Mouse (Mus musculus) forebrain, embryonic 14.5 days (tissue): ENCODE data around the gene Sec14l4. TPM values are rescaled to one million over a fixed set of nuclear protein-coding genes. Genes with fewer than 3 reads are reported as not detected.

ENCODE experiments used
- ATAC-seq: fragments of 200-750 bp; cut with Nextera tagmentation; 2 replicates; pipeline ENCODE4 v1.8.0; 2017; ENCODE audit warnings: mild to moderate bottlenecking, moderate library complexity
- DNase-seq: peaks from one replicate; pipeline ENCODE4 v3.0.0-alpha.2; 2015; ENCODE audit warnings: low spot score
- H3K27ac ChIP-seq: fragments of 300-500 bp; sonication (generic); 2 replicates; pipeline ENCODE4 v1.5.1; 2014; ENCODE audit warnings: low read depth, mild to moderate bottlenecking, control low read depth, low read length, moderate library complexity
- H3K27me3 ChIP-seq: fragments of 300-500 bp; sonication (generic); replicated peaks from 2 replicates; pipeline ENCODE4 v1.6.1; 2014; ENCODE audit warnings: low read length, control low read depth, mixed read lengths; ENCODE audit not compliant: control insufficient read depth, insufficient read depth
- H3K36me3 ChIP-seq: fragments of 300-500 bp; sonication (generic); 2 replicates; pipeline ENCODE4 v1.6.1; 2014; ENCODE audit warnings: low read length, control low read depth; ENCODE audit not compliant: control insufficient read depth, insufficient read depth
- H3K4me1 ChIP-seq: fragments of 300-500 bp; sonication (generic); 2 replicates; pipeline ENCODE4 v1.6.1; 2014; ENCODE audit warnings: antibody characterized with exemption, low read length, control low read depth; ENCODE audit not compliant: control insufficient read depth, insufficient read depth
- H3K4me2 ChIP-seq: fragments of 300-500 bp; sonication (generic); 2 replicates; pipeline ENCODE4 v1.6.1; 2014; ENCODE audit warnings: mild to moderate bottlenecking, control low read depth, low read length
- H3K4me3 ChIP-seq: fragments of 300-500 bp; sonication (generic); 2 replicates; pipeline ENCODE4 v1.5.1; 2014; ENCODE audit warnings: low read depth, low read length, control low read depth
- H3K9ac ChIP-seq: fragments of 300-500 bp; sonication (generic); 2 replicates; pipeline ENCODE4 v1.6.1; 2014; ENCODE audit warnings: mild to moderate bottlenecking, low read length, control low read depth, moderate library complexity
- H3K9me3 ChIP-seq: fragments of 300-500 bp; sonication (generic); replicated peaks from 2 replicates; pipeline ENCODE4 v1.6.1; 2016; ENCODE audit warnings: low read length, control low read depth, mixed read lengths; ENCODE audit not compliant: control insufficient read depth
- WGBS: fragments of 180-500 bp; shearing (Covaris S2); extraction: QIAGEN DNeasy Blood & Tissue Kit; methylation state at CpG from one replicate; pipeline ENCODE4 v1.1.7; 2014; 5-methylcytosine and 5-hydroxymethylcytosine counted together
- polyA plus RNA-seq: library from polyadenylated mRNA; unstranded; fragments of >200 nt; fragmentation: Nextera tagmentation; extraction: Ambion mirVana; gene quantifications from 2 replicates; pipeline ENCODE4 v1.2.1, GENCODE M21; 2014

The Sec14l4 gene
- polyA plus RNA-seq, 1 experiment from 2014 or later = not detected

DNA sequence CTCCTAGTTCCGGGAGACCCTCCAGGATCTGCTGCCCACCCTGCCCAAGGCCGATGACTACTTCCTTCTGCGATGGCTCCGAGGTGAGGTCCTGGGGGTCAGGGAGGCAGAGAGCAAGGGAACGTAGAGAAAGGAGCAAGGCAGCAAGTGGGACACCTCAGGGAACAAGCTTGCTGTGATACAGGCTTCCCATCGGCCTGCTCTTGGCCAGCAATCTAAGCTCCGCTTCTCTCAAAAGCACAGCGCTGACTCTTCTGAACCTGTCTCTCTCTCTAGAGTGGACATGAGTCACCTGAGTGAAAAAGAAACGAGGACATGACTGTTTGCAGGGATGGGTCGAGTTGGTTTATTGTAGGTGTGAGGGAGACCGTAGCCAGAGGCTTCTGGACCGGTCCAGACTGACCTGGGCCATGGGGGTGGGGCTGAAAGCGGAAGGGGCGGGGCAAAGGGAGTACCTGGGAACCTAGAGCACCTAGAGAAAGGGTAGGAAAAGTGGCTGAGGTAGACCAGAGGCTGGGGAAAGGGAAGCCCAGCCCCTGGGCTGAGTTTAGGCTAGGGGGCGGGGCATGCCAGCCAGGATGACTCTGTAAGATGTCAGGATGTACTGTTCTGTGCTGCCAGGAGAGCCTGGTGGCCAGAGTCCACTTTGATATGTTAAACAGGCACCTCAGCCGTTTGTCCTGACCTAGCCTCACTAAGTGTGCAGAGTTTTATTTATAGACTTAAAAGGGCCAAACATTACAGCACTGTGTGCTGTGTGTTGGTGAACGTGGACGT is 4.0 kb downstream of the Sec14l4 start:
- 66% methylated on average over 18 of the region's 18 CpGs for WGBS
- no peak overlapping the region for H3K9ac ChIP-seq
- no peaks in the 10 kb centered on the region for H3K9me3 ChIP-seq
- no peak for DNase-seq
- H3K27me3 ChIP-seq = no peaks in the 10 kb centered on the region
- H3K4me1 ChIP-seq = no peaks in the 10 kb centered on the region
- no peak overlapping the region for H3K4me3 ChIP-seq
- ATAC-seq = no peak
- no peak overlapping the region for H3K27ac ChIP-seq
- no peaks in the 10 kb centered on the region for H3K36me3 ChIP-seq
- no peak overlapping the region for H3K4me2 ChIP-seq

DNA sequence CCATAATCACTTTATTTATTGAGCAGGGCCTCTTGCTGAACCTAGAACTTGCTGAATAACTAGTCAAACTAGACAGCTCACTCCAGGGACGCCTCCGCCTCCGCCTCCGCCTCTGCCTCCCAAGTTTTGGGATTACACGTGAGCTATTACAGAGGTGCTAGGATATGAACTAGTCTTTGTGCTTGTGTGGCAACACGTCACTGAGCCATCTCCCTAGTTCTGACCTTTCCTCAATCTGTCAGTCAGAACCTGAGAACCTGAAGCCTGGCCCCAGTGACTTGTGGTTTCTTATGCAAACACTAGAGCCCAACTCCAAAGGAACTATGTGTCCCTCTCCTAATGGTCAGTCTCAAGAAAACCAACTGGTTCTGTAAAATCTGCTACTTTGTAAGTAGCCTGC is 4.7 kb downstream of the Sec14l4 start:
- no peaks in the 10 kb centered on the region for H3K9me3 ChIP-seq
- H3K4me3 ChIP-seq = no peak overlapping the region
- no peak for ATAC-seq
- DNase-seq = no peak
- no peak overlapping the region for H3K27ac ChIP-seq
- no peaks in the 10 kb centered on the region for H3K36me3 ChIP-seq
- H3K9ac ChIP-seq = no peak overlapping the region
- 95% methylated on average over 6 of the region's 6 CpGs for WGBS
- no peak overlapping the region for H3K4me2 ChIP-seq
- no peaks in the 10 kb centered on the region for H3K27me3 ChIP-seq
- H3K4me1 ChIP-seq = no peaks in the 10 kb centered on the region

DNA sequence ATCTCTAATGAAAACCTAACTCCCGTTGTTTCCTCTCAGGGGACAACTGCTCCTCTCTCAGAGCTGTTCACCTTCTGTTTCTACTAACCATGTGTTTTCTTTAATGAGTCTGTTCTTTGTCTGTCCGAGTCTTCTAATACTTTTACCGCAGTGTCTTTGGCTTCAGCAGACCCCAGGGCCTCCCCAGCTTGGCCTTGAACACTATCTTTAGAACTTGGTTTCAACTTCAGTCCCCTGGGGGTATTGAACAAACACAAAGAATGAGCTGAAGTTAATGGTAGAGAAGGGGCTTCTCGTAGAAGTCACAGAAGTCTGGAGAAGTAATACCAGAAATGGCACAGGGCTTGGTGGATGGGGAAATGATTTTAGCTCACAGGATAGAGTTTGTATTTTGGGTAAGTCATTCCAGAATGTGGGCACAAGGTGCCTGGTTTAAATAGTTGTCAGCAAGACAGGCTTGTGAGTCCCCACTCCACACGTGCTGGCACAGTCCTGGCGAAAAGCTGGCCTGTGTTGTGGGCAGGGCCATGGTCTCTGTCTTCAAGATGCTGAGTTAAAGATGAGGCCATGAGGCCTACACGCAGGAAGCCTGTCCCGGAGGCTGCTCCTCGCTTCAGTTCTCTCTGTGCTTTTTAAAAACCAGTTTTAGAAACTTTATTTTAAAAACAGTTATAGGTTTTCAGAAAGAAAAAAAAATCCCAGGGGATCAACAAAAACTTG is 5.3 kb downstream of the Sec14l4 start:
- H3K36me3 ChIP-seq = no peaks in the 10 kb centered on the region
- DNase-seq (no peak), ATAC-seq (no peak)
- no peaks in the 10 kb centered on the region for H3K4me1 ChIP-seq
- H3K9me3 ChIP-seq = no peaks in the 10 kb centered on the region
- H3K4me2 ChIP-seq = no peak overlapping the region
- no peak overlapping the region for H3K4me3 ChIP-seq
- H3K27me3 ChIP-seq = no peaks in the 10 kb centered on the region
- no peak overlapping the region for H3K27ac ChIP-seq
- 74% methylated on average over 9 of the region's 9 CpGs for WGBS
- no peak overlapping the region for H3K9ac ChIP-seq

DNA sequence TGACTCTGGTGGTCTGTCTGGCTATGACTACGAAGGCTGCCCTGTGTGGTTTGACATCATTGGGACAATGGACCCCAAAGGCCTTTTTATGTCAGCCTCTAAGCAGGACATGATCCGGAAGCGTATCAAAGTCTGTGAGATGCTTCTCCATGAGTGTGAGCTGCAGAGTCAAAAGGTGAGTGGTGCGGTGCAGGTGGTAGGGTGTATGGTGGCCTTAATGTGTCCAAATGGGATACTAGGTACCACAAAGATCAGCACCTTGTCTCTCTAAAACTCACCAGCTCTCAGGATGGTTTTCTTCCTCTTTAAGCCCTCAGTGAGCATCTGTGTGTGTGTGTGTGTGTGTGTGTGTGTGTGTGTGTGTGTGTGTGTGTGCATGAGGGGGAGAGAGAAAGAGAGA is 8.7 kb downstream of the Sec14l4 start:
- no peak for ATAC-seq
- H3K9me3 ChIP-seq = no peaks in the 10 kb centered on the region

DNA sequence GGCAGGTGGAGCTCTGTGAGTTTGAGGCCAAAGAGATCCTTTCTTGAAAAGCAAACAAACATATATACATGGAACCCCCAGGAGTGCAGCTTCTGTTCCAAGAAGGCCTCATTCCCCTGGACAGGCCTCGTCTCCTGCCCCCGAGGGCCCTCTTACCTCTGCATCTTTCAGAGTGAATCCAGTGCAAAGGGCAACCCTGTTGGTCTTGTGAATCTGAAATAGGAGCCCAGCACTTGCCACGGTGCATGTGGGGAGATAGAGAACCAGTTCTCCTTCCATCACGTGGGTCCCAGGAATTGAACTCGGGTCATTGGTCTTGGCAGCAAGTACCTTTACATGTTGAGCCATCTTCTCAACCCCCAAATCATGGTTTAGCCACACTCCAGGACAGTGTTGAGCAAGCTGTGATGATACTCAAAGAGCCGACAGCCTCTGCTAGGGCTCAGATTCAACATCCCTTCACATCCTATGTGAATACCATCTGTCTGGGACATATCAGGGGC is 9.9 kb downstream of the Sec14l4 start:
- H3K4me2 ChIP-seq = no peak overlapping the region
- H3K27me3 ChIP-seq = no peaks in the 10 kb centered on the region
- H3K9me3 ChIP-seq = no peaks in the 10 kb centered on the region
- no peaks in the 10 kb centered on the region for H3K4me1 ChIP-seq
- H3K4me3 ChIP-seq = no peak overlapping the region
- no peak overlapping the region for H3K9ac ChIP-seq
- ATAC-seq = no peak
- 85% methylated on average over 6 of the region's 6 CpGs for WGBS
- no peak overlapping the region for H3K27ac ChIP-seq
- DNase-seq = no peak
- no peaks in the 10 kb centered on the region for H3K36me3 ChIP-seq

More for the DNA sequence above, 8.7 kb downstream of the Sec14l4 start:
- H3K4me2 ChIP-seq = no peak overlapping the region
- no peak for DNase-seq
- no peaks in the 10 kb centered on the region for H3K4me1 ChIP-seq
- H3K4me3 ChIP-seq = no peak overlapping the region
- H3K27me3 ChIP-seq = no peaks in the 10 kb centered on the region
- H3K9ac ChIP-seq = no peak overlapping the region
- H3K27ac ChIP-seq = no peak overlapping the region
- H3K36me3 ChIP-seq = no peaks in the 10 kb centered on the region
- WGBS = 92% methylated on average over 4 of the region's 4 CpGs

DNA sequence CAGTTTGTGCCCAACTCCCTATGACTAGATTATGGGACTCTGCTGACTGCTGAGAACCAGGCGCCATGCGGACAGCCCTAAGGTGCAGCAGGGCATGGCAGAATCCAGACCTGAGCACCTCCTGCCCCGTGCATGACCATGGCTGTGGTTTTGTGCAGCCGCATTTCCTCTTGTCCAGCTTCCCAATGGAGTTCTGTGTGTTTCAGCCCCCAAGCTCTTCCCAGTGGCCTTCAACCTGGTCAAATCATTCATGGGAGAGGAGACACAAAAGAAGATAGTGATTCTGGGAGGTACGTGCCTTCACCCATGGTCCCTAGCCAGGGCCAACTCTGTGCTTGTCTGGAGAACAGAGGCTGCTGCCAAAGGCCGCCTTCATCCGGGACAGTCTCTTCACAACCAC is 11.8 kb downstream of the Sec14l4 start:
- Histone ChIP-seq H3K4me3 (no peak overlapping the region), H3K36me3 (no peaks in the 10 kb centered on the region), H3K9me3 (no peaks in the 10 kb centered on the region), H3K9ac (no peak overlapping the region), H3K27me3 (no peaks in the 10 kb centered on the region), H3K4me2 (no peak overlapping the region), H3K27ac (no peak overlapping the region), H3K4me1 (no peaks in the 10 kb centered on the region)
- no peak for DNase-seq
- ATAC-seq = no peak
- WGBS = 89% methylated on average over 7 of the region's 7 CpGs

DNA sequence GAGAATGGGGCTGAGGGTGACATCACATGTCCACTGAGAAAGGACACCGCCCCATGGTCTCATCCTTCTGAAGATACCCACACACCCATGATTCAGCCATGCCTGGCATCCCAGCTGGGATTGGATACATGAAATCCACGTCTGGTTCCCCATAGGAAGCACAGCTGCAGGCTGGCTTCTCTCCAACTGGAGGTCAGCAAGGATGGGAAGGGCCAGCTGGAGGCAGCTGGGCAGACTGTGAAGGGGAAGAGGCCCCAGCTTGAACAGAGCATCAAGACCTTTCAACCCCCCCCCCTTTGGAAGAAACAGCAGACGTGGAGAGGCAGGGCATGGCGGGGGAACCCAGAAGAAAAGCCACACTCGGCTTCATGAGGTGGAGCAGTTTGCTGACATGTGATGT is 15.3 kb downstream of the Sec14l4 start:
- ATAC-seq (no peak), DNase-seq (no peak)
- Histone ChIP-seq H3K27me3 (no peaks in the 10 kb centered on the region), H3K27ac (no peak overlapping the region), H3K36me3 (no peaks in the 10 kb centered on the region), H3K9me3 (no peaks in the 10 kb centered on the region), H3K4me2 (no peak overlapping the region), H3K4me1 (no peaks in the 10 kb centered on the region), H3K4me3 (no peak overlapping the region), H3K9ac (no peak overlapping the region)
- WGBS = 77% methylated on average over 5 of the region's 5 CpGs

DNA sequence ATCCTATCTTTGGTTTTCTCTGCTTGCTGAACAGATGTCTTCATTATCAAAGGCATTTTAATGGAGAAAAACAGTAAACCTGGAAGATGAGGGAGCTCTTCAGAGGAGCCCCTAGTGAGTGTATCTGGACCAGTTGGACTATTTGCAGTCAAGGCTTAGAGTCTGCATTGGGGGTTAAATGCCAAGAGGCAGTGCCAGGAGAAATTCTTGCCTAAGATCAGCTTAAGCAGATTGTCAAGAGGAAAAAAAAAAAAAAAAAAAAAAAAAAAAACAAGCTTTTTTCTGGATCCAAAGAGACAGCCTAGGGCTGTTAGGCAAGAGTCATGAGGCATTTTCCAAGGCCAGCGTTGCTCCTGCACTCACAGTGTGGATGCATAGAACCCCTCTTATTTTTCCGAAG is 16.5 kb downstream of the Sec14l4 start:
- Histone ChIP-seq H3K36me3 (no peaks in the 10 kb centered on the region), H3K4me2 (no peak overlapping the region)
- WGBS = 86% methylated on average over 2 of the region's 2 CpGs

DNA sequence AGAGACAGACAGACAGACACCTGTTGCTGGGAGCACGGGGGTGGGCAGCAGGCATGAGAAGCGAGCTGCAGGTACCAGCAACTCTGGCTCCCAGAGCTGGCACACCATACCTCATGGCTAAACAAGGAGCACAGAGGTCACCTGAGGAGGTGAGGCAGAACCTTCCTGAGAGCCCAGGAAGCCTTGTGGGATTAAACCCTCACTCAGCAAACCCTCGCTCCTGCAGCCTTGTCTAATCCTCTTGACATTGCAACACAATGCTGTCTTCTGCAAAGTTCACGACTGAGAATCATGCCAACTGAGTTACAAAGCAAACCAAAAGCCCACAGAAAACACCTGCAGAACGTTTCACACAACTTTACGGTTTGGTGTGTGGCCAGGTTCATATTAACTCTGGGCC is 17.2 kb downstream of the Sec14l4 start:
- H3K9ac ChIP-seq = no peak overlapping the region
- H3K4me2 ChIP-seq = no peak overlapping the region
- H3K9me3 ChIP-seq = no peaks in the 10 kb centered on the region
- H3K27me3 ChIP-seq = no peaks in the 10 kb centered on the region
- DNase-seq (no peak), ATAC-seq (no peak)
- H3K4me1 ChIP-seq = no peaks in the 10 kb centered on the region
- WGBS = 88% methylated on average over 6 of the region's 6 CpGs
- H3K36me3 ChIP-seq = no peaks in the 10 kb centered on the region
- no peak overlapping the region for H3K27ac ChIP-seq
- no peak overlapping the region for H3K4me3 ChIP-seq

More for the DNA sequence above, 16.5 kb downstream of the Sec14l4 start:
- Histone ChIP-seq H3K9me3 (no peaks in the 10 kb centered on the region), H3K9ac (no peak overlapping the region), H3K27me3 (no peaks in the 10 kb centered on the region), H3K4me3 (no peak overlapping the region), H3K27ac (no peak overlapping the region), H3K4me1 (no peaks in the 10 kb centered on the region)
- ATAC-seq = no peak
- DNase-seq = no peak
